Mouse (Mus musculus) liver, adult 2 months (tissue): ENCODE measurements around the gene Atad1.

Experiments used
- CTCF ChIP-seq: fragments of 200-500 bp; IDR thresholded peaks from 2 replicates; pipeline ENCODE4 v1.5.1; 2011; ENCODE audit warnings: low read depth, low read length, control low read depth
- POLR2A ChIP-seq: fragments of 200-500 bp; IDR thresholded peaks from 2 replicates; pipeline ENCODE4 v1.6.1; 2011; ENCODE audit warnings: low read length, control low read depth; ENCODE audit not compliant: insufficient read depth; ENCODE audit errors: extremely low read depth

GRCm38 (mm10) chr19:32759357-32760024, 19.9 kb upstream of the Atad1 start:
- TF ChIP-seq POLR2A = no peak
- no peak for TF ChIP-seq CTCF
